Mouse (Mus musculus) A20 (cell line): Measurements from ENCODE around the gene Zfp609.

Experiments
- DNase-seq: peaks from one replicate; pipeline ENCODE4 v3.0.0-alpha.2; 2011; ENCODE audit warnings: low read depth, low spot score

Gene Zfp609

DNA sequence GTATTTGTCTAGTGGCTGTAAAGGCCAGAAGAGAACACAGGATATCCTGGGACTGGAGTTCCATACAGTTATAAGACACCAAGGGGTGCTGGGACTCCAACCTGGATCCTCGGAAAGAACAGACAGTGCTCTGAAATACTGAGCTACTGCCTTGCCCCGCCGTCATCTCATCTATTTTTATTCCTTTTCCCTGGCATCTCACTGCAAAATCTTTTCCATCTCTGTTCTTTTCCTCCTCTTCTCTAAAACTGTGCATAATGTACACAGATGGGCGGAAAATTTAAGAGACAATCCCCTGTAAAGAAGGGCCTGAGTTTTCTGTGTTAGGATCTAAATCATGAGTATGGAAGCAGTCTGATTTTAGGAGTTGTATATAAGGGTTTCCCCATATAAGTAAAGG, 64.6 kb downstream of the Zfp609 start:
- no peak for DNase-seq

GRCm38 (mm10) chr9:65759992-65760391, 67.4 kb downstream of the Zfp609 start:
- DNase-seq: no peak

GRCm38 (mm10) chr9:65759256-65759655, 68.1 kb downstream of the Zfp609 start:
- DNase-seq: no peak

GRCm38 (mm10) chr9:65757826-65758225, 69.5 kb downstream of the Zfp609 start:
- DNase-seq: no peak

GRCm38 (mm10) chr9:65755673-65756375, 71.5 kb downstream of the Zfp609 start:
- DNase-seq: no peak

- DNase-seq: peak; percentile 26
Measured at GRCm38 (mm10) chr9:65755164-65755563, 72.2 kb downstream of the Zfp609 start.

DNA sequence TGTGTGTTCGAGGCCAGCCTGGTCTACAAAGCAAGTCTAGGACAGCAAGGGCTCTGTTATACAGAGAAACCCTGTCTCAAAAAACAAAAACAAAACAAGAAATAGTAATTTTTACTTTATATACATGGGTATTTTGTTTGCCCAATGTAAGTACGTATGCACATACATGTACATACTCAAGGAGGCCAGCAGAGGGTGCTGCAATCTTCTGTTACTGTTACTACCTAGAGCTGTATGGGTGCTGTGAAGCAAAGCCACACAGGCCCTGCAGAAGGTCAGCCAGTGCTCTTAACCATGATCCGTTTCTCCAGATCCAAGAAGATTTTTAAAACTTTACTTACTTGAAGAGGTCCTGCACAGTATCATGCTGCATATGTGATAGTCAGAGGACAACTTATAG, 74.7 kb downstream of the Zfp609 start:
- DNase-seq: peak; percentile 49

DNA sequence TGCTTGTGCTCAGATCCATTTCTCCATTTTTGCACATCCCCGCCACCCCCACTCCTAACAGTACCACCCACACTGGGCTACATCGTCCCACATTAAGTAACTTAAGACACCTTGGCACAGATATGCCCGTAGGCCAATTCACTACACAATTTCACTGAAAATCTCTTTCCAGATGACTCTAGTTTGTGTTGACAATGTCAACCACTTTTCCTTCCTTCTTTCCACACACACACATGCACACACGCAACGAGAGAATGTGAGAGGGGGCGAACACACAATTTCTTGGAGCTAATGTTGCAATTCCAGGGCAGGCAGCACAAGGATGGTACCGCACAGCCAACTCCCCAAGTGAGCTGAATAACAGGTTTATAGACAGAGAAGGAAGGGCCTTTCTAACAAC, 75.5 kb downstream of the Zfp609 start:
- DNase-seq: no peak

GRCm38 (mm10) chr9:65748102-65748501, 79.3 kb downstream of the Zfp609 start:
- DNase-seq: no peak

DNA sequence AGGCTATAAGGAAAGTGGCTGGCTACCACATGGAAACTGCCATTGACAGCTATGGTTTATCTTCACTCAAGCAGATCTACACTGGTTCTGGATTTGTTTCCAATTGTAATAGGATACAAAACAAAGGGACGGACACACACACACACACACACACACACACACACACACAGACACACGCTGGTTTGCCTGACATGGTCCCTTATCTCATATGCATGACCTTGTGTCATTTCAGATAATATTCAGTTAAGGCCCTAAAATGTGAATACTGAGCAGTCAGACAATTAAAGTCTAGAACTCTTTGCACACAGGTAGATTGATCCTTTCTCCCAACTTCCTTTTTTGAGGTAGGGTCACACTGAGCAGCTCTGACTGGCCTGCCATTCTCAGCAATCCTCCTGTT, 80.9 kb downstream of the Zfp609 start:
- no peak for DNase-seq

DNA sequence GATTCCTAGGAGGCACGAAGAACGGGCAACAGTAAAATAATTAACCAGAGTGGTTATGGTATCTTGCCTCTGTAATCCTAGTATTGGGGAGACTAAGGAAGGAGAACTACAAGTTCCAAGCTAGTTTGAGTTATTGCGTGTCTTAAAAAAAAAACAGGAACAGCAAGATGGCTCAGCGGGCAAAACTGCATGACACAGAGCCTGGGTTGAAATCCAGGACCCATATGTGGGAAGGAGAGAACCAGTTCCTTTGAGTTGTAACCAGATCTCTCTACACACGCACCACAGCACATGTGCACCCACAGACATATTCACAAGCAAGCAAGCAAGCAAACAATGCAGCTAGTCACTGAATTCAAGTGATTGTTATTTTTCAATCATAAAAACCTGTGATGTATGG, 81.9 kb downstream of the Zfp609 start:
- DNase-seq: no peak

GRCm38 (mm10) chr9:65744171-65745082, 82.9 kb downstream of the Zfp609 start:
- no peak for DNase-seq

- no peak for DNase-seq
Measured at GRCm38 (mm10) chr9:65743809-65744170, 83.6 kb downstream of the Zfp609 start.

GRCm38 (mm10) chr9:65743322-65743721, 84.0 kb downstream of the Zfp609 start:
- DNase-seq: no peak

GRCm38 (mm10) chr9:65742777-65743176, 84.6 kb downstream of the Zfp609 start:
- no peak for DNase-seq

DNA sequence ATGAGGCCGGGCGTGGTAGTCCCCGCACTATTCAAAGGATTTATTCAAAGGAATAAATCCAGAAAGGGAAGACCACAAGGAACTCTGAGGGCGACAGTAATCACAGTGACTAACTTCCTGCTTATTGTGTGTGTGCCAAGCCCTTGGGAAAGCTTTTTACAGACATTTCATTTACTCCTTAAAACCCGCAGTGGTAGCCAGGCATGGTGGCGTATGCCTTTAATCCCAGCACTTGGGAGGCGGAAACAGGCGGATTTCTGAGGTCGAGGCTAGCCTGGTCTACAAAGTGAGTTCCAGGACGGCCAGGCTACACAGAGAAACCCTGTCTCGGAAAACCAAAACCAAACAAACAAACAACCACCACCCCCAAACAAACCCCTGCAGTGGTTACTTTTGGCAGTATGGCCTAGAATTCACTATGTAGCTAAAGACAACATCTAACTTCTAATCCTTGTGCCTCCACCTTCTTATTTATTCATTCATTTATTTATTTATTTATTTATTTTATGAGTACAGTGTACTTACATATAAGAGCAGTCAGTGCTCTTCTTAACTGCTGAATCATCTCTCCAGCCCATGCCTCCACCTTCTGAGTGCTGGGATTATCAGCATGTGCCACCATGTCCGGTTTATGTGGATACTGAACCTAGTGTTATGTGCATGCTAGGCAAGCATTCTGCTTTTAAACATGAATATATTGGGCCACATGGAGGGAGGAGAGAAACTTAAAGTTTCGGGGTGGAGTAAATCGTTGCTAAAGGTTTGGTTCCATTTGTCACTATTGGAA, 86.1 kb downstream of the Zfp609 start:
- DNase-seq: no peak

DNA sequence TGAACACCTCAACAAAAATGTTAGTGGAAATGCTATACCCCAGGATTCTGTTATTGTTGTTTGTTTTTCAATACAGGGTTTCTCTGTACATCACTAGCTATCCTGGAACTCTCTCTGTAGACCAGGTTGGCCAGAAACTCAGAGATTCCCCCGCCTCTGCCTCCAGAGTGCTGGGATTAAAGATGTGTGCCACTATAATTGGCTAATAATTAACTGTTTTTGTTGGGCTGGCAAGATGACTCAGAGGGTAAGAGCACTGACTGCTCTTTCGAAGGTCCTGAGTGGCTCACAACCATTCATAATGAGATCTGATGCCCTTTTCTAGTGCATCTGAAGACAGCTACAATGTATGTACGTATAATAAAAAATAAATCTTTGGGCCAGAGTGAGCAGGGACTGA, 92.4 kb downstream of the Zfp609 start:
- no peak for DNase-seq

DNA sequence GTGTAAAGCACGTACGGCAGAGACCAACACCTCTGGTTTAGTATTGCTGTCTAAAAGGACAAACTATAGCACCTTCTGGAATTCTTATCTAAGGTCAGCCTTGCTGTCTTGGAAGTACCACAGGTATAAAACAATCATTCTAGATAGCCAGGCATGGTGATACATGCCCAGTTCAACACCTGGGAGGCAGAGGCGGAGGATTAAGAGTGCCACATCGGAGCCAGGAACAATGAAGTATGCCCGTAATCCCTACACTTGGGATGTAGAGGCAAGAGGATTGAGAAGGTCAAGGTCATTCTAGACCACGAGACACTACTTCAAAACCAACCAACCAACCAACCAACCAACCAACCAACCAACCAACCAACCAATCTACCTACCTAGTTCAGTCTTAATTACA, 98.8 kb downstream of the Zfp609 start:
- no peak for DNase-seq

DNA sequence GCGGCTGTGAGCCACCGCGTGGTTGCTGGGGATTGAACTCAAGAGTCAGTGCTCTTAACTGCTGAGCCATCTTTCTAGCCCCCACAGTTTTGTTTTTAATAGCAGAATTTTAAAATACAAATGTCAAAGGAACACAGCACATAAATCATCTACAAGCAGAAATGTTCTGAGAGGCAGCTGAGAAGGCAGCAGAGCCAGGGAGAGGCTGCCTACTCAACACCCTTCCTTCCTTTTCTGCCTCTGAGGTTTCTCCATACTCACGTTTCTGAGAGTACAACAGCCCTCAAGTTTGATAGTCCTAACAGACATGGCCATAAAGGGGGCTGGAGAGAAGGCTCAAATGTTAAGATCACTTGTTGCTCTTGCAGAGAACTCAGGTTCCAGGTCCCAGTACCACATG, 99.9 kb downstream of the Zfp609 start:
- DNase-seq: no peak

- DNase-seq: no peak
Measured at GRCm38 (mm10) chr9:65726431-65726830, 100.9 kb downstream of the Zfp609 start.

DNA sequence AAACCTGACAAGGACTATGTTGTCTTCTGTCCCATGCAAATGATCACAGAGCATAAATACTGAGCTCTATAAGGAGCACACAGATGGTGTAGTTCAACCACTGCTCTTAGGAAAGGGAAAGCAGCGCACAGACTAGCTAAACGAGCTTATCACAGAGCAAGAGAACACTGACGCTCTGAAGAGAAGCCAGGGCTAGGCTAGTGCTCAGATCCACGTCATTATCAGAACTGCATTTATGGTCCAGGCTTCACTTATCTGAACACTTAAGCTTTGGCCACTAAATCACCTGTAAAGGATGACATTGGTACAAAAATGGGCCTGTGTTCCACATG, 102.1 kb downstream of the Zfp609 start:
- DNase-seq: no peak
